Mouse (Mus musculus) right cerebral cortex, postnatal 25 days (tissue): ENCODE measurements around the gene Gm10273.

Experiments used
- DNase-seq: peaks from one replicate; pipeline ENCODE4 v3.0.0; 2022

Gm10273 gene

DNA sequence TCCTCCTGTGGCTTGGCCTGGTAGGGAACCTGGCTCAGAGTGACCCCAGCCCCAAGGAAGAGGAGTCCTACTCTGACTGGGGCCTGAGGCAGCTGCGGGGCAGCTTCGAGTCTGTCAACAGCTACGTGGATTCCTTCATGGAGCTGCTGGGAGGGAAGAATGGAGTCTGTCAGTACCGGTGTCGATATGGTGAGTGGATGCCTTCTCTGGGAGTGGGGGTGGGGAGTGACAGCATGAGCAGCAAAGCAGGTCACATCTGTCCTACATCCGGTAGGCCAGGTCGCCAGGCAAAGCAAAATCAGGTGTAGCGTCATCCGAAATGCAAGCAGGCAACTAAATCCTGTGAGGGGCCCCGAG is 8.3 kb downstream of the Gm10273 start:
- DNase-seq, result no peak

DNA sequence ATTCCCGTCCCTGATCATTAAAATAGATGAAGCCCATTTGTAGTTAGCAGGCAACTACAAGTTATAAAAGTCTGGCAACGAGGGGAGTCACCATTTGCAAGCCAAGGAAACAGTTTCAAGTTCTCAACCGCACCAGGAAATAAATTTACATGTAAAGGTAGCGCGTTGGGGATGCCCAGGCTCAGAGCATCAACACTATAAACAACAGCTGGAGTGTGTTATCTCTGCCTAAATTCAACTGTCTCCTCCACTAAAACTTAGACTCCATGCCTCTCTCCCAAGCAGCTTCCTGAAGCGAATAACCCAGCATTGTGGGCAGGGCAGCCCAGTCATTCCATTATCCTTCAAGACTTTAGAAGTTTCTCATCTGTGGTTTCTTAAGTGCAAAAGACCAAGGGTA is 13.1 kb downstream of the Gm10273 start:
- no peak for DNase-seq

DNA sequence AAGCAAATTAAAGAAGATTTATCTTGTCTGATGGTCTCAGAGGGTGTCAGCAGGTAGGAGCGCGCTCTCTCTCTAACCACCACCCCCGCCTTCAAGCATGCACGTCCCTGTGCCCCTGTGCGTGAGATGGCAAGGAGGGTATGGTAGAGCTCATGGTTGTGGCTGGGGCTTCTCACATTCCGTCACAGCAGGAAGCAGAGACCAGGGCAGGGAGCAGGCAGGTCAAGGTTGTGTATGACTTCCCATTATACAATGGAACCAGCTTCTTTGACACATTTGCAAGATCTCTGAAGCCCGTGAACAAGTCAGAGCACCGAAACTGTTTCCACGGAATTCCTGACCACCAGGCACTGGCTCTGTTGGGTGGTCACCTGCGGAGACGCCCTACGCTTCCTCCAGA is 14.8 kb downstream of the Gm10273 start:
- DNase-seq, result no peak

DNA sequence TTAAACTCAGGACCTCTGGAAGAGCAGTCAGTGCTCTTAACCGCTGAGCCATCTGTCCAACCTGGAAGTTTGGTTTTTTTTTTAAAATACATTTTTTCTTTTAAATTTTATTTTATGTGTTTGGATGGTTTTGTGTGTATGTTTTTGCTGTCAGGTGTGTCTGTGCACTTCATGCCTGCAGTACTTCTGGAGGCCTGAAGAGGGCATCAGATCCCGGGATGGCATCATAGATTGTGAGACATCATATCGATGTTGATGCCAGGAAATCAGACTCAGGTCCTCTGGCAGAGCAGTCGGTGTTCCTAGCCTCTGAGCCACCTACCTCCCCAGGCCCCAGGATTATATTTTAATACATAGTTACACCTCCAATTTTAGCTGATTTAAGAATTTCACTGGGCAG is 18.3 kb downstream of the Gm10273 start:
- no peak for DNase-seq

DNA sequence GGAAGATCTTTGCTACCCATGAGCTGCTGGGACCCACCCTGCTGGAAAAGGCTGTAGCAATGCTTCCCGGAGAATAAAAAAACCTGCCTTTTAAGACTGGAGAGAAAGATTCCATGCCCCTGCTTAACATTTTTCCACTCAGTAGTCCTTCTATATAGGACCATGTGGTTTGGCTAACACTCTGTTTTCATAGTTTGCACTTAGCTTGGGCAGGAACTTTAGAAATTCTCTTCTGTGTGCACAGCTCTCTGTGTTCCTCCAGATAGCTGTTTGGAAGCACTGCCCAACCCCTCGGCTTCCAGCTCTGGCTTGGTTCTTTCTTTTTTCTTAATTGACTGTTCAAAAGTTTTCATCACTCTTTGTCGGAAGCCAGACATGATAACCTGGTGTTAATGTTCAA is 21.2 kb downstream of the Gm10273 start:
- DNase-seq, result no peak

DNA sequence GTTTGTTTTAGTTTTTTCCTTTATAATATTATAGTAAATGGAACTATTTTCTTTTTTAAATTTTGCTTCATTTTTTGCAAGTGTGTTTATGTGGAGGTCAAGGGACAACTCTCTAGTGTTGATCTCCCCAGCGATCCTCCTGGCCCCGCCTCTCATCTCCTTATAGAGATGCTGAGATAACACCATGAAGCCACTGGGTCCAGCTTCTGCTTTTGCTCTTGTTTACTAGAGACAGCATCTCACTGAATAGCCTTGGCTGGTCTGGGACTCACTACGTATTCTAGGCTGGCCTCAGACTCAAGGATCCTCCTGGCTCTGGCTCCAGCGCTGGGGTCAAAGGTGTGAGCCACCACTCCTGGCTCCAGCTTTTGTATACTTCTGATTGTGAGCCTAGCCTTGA is 24.1 kb downstream of the Gm10273 start:
- DNase-seq, result no peak

DNA sequence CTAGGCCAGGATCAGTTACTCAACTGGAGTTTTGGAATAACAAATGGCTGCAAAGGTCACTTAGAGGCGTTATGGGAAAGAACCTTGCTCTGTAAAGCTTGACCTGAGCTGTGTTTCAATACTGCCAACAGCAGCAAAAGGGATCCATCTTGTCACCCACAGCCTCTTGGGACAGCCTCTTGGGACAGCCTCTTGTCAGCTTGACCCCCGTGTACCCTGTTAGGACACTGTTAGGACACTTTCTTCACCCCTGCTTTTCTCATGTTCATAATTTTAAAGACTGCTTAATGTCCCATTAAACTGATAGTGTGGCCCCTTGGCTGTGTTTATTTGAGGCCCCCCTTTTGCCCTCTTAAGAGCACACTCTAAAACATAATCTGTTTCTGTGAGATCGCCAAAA is 29.0 kb downstream of the Gm10273 start:
- no peak for DNase-seq

DNA sequence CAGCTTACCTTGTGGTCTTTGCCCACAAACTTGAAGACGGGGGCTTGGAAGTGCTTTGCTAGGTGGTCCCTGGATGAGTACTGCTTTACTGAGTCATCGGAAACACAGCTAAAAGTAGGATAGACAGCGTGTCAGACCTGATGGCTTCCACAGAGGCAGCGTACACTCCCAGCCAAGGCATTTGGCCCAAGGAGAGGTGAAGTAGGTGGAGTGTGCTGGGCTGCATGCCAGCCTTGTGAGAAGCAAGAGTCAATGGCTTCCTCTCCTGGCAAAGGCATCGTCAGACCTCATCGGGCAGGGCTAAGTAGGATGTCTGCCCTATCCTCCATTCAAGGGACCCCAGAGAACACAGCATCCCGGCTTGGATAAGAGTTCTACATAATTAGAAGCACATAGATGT is 29.9 kb downstream of the Gm10273 start:
- DNase-seq, result no peak

DNA sequence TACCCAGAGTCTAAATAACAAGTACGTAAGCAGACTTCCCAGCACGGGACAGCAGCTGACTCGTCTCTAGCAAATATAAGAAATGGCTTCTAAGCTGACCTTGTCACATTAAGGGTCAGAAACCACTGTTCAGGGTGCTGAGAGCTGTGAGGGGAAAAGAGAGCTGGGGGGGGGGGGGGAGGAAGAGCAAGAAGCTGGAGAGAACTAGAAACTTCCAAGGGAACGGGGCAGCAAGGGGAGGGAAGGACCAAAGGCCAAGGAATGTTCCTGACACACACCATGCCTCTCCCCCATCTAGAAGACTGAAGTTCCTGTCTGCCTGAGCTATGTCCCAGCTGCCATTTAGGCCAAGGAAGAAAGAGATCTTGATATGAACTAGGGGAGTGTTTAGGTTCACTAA is 30.9 kb downstream of the Gm10273 start:
- DNase-seq, result no peak

DNA sequence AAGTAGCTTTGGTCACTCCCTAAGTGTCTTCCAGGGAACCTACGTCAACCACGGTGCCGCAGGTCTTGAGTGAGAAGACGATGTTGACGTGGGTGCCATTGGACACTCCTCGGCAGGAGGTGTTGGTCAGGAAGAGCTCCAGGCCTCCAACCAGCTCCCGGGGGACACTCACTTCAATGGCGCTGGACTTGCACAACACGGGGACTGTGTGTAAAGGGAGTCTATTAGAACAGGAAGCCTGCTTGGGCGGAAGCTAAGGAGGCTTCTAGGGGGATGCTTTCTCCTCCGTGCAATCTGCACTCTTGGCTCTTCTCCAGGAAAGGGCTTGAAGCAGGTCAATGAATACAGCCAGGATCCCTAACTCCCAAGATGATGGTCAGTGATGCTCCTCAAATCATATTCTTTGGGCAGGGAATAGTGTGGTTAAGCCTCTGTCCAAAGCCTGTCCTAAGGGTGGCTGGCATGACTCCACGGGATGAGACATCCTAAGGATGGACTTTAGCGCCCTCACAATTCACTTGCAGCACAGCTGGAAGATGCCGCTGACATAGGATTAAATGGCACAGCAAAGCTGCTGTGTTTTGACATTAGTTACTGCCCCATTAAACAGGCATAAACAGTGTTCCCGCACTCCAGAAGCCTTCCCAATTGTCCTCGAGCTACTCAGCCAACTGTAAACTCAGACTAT is 34.2 kb downstream of the Gm10273 start:
- DNase-seq, result no peak

DNA sequence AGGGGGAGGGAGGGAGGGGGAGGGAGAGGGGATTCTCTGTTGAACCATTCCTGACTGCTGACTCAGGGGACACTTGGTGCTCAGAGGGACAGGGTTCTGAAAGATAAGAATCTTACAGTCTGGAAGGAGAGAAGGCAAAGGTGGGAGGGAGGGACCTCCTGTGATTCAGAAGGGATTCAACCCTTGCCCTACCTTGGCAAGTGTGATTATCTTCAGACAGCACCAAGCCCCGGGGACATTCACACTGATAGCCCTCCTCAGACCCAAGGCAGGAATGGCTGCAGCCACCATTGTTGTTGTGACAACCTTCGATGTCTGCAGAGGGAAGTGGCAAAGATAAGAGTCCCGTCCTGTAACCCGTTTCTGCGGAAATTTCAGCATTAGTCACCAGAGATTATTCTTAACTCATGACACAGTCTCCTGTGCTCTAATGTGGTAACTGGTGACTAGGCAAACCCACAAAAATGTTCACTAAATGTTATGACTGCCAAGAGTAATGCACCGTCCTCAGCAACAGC is 35.3 kb downstream of the Gm10273 start:
- DNase-seq, result no peak

DNA sequence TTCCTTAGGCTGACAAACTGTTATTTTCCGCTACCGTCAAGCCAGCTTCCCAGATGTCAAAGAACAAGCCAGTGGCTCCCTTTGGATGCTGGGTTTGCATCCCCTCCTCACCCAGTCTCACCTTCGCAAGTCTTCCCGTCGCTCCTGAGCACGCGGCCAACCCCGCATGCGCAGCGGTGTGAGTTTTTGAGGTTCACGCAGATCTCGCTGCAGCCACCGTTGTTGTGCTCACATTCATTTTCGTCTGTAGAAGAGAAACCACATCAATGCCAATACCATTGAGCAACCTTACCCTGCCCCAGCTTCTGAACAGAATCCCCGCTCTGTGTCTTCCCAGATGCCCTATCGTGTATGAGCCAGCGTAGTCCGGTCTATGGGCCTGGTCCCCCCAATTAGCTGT is 40.3 kb downstream of the Gm10273 start:
- no peak for DNase-seq

DNA sequence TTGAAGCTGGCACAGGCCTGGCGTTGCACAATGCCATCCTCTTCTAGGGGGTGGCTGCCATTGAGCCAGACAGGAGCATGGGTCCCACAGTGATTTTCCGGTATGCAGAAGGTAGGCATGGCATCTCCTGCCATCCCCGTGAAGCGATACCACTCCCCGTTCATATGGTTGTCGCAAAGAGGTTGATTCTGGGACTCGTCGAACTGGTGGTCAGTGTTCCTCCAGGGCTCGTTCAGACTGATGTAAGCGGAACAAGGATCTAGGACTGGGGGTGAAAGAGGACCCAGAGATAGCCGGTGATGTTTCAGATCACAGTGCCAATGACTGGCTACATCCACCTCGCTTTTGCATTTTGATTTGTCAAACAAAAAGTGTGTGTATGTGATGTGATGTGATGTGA is 43.2 kb downstream of the Gm10273 start:
- no peak for DNase-seq

DNA sequence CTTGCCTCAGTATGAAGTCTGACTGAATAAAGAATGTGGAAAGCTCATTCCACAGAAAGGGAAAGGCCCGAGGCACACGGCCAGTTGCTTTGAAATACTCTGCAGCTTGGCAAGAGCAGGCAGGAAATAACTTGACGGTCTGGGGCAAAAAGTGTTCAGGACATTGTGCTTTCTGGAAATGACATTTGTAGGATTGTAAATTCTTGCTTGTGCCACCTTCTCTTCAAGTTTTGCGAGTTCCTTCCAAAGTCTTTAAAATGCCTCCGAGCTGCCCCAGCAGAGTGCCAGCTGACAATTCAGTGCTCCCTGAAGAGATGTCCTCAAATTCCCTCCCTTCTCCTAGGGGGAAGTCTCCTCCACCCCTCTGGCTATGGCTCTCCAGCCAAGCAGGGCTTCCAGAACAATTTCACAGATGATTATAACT is 44.1 kb downstream of the Gm10273 start:
- DNase-seq, result no peak

DNA sequence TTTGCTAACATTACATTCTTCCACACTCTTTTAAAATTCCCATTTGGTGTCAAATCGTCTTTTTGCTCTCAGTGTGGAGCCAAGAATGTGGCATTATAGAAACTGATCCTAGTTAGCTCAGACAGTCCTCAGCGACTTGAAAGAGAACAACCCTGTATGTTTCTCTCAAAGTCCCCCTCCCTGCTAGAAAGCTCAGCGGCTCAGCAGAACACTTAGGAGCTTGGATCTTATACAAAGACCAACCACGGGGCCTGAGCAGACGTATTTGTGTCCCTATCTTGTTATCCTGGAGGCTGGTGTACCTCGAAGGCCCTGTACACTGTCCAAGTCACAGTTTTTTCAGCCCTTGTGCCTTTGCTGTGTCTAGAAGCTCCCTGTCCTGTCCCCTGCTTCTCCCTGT is 44.7 kb downstream of the Gm10273 start:
- DNase-seq, result no peak

DNA sequence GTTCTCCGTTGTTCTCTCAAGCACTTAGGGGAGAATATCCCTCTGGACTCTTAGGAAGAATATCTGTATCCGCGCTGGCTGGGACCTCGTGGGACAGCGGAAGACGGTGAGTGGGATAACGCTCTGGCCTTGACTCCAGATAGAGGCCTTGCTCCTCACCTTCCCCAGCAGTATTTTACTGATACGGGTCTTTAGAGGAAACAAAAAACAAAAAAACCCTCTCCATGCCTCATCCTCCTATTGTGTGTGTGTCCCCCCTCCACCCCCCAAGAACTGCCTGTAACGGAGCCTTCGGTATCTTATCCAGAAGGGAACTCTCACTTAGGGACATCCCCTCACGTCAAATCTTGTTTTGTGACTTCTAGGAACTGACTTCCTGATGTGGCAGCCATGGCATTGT is 46.3 kb downstream of the Gm10273 start, which contains the start of gene Oit3:
TSS of gene Oit3 (minus strand) at position 44 of the 400 bp plus-strand sequence.
- no peak for DNase-seq

DNA sequence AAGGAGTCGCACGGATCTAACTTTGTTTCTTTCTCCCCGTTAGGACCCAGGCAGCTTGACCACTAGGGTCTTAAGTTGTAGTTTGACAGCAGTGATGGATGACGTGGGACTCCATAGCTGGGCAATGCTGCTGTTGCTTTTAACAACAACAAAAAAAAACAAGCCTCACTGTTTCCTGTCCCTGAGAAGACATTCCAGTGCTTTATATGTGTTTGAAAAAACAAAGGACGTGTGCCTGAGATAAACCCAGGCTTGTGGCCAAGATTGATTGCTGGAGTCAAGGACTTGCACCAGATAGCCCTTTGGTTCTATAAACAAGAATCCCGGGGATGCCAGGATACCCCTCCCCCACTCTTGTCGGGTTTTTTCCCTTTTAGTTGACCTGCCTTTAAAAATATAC is 47.8 kb downstream of the Gm10273 start:
- DNase-seq, result no peak

DNA sequence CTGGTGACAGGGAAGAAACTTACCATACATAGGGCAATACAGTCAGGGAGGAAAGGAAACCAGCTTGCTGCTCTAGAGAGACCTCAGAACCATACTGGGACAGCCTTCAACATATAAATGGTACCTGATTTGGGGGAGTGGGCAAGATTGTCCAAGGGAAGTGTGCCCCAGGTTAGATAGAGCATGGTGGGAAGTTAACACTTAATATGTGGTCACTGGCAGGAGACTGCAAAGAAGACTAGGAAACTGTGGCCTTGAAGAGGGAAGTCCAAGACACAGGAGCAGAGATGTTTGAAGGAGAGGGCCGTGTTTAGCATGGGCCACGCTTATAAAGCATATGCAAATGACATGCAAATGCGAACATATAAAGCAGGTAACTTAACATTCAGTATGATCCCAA is 48.7 kb downstream of the Gm10273 start:
- no peak for DNase-seq

DNA sequence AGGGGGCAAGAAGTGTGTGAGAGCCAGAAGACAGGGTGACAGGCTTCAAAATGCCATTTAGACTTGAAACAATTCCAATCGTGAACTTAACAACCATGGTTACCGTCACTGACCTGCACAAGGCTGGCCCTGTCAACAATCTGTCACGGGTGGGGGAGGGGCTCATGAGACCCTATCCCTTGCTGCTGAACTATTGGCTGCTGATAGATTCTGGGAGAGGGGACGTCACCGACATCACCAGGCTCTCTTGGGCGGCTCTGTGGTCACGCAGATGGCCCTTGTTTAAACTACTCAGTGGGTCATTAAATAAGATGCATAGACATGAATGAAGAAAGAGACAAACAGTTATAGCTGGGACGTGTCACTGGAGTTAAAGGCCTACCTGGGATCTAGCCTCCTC is 49.2 kb downstream of the Gm10273 start:
- DNase-seq, result no peak
